Mouse (Mus musculus): ENCODE results near the gene Rhoq.

Gene Rhoq

DNA sequence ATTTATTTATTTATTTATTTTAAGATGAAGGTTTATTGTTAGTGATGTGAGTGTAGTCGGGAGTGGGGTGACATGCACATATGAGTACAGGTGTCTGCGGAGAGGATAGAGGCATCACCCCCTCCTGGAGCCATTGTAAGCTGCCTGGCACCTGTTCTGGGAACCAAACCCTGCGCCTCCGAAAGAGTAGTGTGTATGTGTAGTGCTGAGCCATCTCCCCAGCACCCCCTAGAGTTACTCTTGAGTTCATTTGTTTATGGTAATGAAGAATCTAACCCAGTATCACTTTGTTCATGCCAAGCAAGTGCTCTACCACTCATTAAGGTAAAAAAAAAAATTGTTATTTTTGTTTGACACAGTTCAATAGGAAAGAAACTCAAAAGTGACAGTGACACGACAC, 25.3 kb downstream of the Rhoq start:
- intact Hi-C loops (cut with DNase I) = no loop called here

DNA sequence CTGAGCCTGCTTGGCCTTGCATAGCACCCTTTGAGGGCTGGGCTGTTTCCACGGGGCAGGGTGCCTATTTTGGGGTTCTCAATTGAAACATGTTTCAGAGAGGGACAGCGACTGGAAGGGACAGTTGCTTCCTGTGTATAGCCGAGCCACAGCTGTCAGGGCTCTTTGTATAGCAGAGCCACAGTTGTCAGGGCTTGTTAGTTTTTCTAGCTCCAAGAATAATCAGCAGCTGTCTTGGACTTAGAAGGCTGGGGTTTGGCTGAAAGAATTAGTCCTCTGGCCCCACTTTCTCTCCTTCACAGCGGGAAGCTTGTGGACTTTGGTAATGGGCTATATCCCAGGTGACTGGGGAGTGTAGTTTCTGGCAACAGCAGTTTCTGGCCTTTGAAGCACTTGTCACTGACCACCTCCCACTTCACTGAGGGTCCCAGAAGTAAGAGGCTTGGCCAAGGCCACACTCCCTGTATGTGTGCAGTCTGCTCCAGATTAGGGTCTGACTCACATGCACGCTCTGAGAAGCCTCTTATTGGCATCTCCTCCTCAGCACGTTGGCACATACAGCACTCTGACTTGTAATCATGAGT, 25.8 kb downstream of the Rhoq start:
- intact Hi-C loops (cut with DNase I) = no loop called here

DNA sequence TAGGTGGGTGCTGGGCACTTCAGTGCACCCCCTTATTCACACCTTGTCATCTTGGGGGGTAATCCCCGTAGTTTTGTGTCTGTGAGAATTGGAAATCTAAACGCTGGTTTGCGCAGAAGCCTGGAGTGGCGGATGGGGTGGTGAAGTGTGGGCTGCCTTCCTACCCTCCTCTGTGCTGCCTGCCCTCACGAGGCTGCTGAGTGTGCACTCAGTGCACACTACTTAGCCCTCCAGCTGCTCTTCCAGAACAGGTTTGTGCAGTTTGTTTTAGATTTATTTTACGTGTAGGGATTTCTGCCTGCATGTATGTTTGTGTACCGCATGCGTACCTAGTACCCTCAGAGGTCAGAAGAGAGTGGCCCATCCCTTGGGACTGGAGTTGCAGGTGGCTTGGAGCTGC, 28.4 kb downstream of the Rhoq start:
- intact Hi-C loops (cut with DNase I) = no loop called here

DNA sequence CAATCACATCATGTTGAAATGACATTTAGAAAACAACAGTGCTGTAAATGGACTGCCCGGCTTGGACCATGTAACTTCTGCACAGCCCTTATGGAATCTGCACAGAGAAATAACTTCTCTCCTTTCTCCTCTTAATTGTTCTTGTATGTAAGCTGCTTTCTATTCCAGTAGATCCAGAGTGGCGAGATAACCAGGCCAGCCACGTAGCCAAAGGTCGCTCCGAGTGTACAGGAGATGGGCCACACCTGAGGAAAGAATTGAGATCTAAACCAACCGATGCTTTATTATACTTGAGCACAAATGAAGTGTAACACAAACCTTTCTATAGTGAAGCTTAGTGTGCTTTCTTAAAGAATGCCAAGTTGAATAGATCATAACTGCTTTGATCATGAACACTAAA, 34.4 kb downstream of the Rhoq start:
- intact Hi-C loops (cut with DNase I) = no loop called here

DNA sequence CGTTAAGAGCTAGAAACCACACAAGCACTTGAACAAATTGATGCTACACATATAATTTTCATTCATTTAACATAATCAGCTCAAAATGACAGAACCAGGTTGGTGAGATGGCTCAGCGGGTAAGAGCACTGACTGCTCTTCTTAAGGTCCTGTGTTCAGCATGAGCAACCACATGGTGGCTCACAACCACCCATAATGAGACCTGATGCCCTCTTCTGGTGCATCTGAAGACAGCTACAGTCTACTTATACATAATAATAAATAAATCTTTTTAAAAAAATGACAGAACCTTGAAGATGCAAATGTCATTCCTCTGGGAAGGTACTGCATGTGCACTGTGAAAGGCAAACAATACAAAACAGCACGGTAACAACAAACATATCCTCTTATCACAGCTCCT, 46.1 kb downstream of the Rhoq start:
- intact Hi-C loops (cut with DNase I) = no loop called here

DNA sequence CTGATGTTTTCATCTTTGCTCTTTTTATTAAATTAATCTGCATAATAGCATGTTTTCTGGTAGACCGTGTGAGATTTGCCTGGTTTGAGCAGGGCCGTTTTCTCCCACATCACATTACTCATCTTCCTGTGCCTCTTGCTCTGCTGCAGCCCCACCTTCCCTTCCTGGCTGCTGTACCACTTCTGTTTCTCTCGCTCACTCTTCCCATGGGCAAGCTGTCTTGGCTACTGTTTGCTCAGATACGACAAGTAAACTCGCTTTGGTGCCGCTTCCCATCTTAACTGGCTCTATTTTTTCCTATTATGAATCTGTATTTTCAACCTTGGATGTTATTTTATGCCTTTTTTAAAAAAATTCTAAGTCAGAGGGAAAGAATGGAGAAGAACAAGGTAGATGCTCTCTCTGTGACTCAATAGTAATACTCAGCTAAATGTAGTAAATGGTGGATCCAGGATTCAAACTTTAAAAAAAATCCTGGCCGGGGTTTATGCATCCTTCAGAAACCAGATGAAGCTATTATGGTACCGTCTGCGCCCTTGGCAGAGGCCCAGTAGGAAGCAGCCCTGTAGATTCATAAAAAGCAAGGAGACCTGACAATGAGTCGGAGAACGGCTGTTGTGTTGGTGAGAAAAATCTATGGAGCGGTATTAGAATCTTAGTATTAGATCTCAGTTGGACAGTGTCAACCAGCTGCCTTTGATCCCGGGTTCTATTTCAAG, 48.6 kb downstream of the Rhoq start:
- intact Hi-C loops (cut with DNase I) = no loop called here

DNA sequence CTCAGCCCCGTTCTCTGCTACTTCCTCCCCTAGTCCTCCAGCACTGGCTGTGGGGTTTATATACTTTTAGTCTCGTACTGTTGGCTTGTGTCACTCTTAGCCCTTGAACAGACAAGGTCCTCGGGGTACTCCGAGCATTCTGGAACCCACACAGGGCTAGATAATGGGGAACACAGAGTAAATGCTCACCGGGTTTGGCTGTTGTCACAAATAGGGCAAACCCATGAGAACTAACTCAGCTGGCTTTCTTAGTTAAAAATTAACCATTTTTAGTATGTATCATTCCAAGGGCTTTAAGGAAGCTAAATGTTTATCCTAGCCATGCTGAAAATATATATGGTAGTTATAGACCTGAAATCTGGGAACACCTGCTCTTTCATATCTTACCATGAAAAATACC, 56.8 kb downstream of the Rhoq start:
- intact Hi-C loops (cut with DNase I) = loop anchor here (5.0 kb wide), 1 partner anchor 47 kb away; no protein-coding TSS in a partner anchor

DNA sequence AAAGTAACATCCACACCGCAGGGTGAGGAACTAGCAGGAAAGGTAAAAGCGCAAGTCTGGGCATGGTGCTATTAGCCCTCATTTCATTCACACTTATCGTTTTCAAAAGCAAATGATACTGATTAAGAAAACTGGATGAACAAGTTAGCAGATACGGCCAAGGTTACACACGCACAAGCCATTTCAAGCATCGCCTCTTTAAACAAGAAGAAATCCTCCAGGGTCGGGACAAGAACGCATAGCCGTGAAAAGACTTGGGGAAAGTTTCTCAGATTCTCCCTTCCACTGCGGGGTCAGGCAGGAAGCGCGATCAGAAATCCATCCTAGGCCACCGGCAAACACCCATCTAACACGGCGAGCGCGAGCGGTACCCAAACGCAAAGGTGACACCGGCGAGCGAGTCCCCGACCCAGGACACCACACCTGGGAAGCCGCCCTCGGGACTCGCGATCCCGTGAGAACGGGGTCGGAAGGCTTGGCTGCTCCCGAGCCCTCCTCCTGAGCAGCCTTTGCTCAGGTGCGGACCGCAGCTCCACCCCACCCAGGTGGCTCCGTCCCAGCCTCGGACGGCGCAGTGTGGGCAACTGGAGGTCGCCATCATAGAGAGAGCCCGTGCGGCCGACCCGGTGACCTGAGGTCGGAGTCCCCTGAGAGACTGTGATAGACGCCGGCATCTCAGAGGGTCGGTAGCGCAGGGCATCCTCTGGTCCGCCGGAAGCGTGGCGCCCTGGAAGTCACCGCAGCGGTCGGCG, 61.8 kb downstream of the Rhoq start:
- intact Hi-C loops (cut with DNase I) = loop anchor here (5.0 kb wide), 1 partner anchor 52 kb away; no protein-coding TSS in a partner anchor

DNA sequence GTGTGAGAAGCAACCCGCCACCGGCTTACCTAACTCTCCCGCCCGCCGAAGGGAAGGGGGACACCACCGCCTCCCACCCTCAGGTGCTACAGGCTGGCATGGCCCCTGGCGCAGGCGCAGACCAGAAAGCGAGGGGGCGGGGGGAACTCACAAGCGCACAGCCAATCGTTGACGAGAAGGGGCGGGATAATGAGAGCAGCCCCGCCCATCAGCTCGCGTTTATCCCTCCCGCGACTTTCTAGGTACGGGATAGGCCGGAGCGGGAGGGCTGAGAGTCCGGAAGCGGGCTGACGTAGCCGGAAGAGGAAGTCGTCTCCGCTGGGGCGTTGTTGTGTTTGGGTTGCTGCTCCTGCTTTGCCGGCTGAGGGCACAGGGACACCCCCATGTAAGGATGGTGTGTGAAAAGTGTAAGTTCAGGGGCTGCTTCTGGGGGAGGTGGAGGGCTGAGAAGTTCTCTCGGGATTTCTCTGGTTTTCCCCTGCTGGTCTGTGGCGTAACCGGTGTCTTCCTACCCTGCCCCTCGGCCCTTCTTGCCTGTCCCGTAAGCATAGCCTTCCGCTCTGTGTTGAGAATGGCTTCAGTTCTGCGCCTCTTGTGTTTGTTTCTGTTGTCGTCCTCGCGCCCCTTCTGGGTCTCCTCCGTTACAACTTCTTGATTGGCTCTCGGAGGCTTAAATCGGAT, 62.5 kb downstream of the Rhoq start, which contains the start of the genes Pigf and Cript:
TSS of gene Pigf (minus strand) at position 138 of the 681 bp plus-strand sequence.
TSS of gene Cript (plus strand) at position 282 of the 681 bp plus-strand sequence.
- intact Hi-C loops (cut with DNase I) = no loop called here

DNA sequence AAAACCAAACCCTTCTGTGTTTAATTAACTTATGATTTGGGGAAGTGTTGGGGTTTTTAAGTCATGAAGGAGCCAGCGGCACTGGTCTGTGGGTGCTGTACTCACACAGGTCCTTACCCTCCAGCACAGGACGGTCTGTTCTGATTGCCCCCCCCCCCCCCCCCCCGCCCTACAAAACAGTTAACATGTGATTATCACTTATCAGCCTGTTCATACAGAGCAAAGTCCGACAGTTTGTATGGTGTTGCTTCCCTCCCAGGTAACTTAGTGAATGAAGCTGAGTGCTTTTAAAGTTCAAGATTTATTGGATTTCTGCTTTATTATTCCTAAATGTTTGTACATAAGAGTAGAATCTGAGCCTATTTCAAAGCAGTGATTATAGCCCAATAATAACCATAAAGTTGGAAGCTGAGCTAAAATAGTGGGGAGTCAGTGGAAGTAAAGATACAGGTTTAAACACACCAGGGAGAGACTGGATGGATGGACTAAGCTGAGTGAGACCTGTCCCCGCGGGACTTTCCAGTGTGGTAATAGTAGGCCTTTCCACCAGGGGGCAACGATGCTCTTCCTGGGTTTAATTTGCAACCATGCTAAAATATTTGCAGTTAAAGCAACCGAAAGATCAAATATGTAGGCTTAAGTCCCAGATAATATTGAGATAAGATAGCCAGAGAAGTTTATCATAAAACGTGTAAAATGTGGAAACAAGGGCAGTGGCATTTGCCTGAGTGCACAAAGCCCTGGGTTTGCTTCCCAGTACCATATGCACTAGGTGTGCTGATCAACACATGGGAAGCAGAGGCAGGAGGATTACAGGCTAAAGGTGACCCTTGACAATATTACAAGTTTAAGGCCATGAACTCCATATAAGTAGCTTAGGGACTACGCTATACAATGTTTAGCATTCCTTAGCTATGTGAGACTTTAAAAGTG, 73.5 kb downstream of the Rhoq start:
- intact Hi-C loops (cut with DNase I) = loop anchor here (2.0 to 5.0 kb wide), 2 partner anchors 212 to 536 kb away; no protein-coding TSS in a partner anchor

DNA sequence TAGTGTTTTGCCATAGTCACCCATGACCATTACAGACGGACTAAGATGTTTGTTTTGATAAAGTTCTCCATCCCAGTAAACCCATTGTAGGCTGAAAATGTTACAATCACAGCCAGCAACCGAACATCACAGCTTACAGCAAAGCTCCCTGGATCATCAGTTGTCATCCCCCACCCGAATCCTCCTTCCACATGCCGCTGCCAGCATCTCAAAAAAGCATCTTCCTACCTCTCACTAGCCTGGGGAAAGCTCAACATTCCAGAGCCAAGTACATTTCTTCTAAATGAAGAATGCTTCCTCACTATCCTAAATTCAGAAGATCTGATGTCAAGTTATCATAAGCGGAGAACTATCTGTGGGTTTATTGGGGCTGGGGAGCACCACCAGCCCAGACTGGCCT, 75.6 kb downstream of the Rhoq start:
- intact Hi-C loops (cut with DNase I) = loop anchor here (5.0 kb wide), 1 partner anchor 534 kb away; no protein-coding TSS in a partner anchor

DNA sequence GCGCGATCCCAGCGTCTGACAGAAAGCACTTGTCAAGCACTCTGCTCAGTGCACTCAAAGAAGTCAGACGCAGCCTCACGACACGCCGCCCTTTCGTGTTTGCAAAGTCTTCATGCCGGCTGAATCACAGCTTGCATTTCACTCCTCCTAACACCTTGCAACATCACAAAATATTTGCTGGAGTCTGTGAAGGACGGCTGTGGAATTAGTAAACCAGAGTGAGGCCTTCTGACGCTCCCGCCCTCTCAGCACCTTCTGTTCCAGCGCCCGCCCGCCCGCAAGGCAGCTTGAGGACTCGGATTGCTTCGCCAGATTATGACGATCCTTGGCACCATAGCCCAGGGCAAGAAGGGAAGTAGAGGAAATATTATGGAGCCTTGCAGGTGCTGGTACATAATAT, 78.9 kb downstream of the Rhoq start:
- intact Hi-C loops (cut with DNase I) = no loop called here

DNA sequence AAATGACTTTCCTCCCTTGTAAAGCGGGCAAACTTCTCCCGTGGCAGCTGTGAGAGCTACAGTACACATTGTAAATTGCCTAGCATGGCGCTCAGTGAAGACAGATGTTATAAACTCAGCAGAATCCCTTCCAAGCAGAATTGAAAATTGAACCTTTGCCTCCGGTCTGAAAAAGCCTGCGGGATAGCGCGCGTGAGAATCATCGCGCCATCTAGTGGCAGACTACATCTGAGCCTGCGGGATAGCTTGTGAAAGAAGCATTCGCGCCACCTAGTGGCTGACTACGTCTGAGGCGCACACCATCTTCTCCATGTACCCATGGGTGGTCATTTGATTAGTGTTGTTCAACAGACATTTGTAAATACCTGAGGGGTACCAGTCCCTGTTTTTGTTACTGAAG, 81.5 kb downstream of the Rhoq start:
- intact Hi-C loops (cut with DNase I) = no loop called here

DNA sequence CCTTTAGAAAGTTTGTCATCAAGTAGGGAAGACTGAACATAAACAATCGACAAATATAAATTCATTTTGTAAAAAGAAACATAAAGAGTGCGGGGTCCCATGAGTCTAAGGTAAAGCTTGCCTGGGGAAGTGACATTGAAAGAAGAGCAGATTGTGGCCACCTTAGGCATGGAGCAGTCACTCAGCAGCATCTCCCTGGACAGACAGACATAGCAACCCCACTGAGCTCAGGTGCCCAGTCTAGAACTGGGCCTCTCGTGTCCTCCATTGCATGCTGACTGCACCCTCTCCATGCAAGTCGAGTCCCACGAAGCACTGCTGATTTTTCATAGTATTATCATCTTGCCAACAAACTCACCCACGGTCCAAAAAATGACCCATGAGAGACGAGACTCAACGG, 81.9 kb downstream of the Rhoq start:
- intact Hi-C loops (cut with DNase I) = loop anchor here (5.0 kb wide), 1 partner anchor 127 kb away; the partner anchor contains the start of gene Tmem247

Measured in adrenal gland (tissue).